ENCODE assay signal across 19 mouse cellular contexts in the genomic region with DNA sequence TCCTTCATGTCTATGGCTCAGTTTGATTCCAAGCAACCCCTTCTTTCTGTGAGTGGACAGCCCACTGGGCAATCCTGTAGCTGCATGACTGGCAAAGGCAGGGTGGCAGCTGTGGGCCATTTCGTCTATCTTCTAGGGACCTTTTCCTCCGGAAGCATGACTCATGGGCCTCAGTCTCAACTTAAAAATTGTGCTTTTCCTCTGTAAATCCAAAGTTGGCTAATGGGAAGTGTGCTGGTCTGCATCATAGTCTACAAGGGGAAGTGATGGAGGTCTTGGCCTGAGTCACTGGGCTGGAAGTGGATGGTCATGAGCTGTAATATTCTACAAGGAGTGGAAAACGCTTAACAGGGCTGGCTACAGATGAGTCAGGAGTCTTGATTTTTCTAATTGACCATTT. TPM values are rescaled to one million over a fixed set of nuclear protein-coding genes. Genes with fewer than 3 reads are reported as not detected.
A peak's percentile ranks its signal among the peaks of the same experiment; 100 is the strongest.
DNase-seq lines count a peak whose midpoint lies in the region; ATAC-seq lines count a peak whose summit lies in the region.
"Had no signal": no experiment of that assay in that cellular context is flagged by ENCODE, and none has a peak within 500 bp of the region (broad histone marks: within the 10 kb centered on the region; RNA-seq: fewer than 3 reads in every experiment).

No protein-coding gene starts in this region.

- H3K4me2 ChIP-seq in kidney, embryonic 15.5 days = no peak overlapping the region
- H3K4me2 ChIP-seq: hindbrain, embryonic 13.5 days; liver, embryonic 13.5 days; neural tube, embryonic 12.5 days had no signal

- no peaks in the 10 kb centered on the region for H3K9me3 ChIP-seq in kidney, embryonic 15.5 days (replicated peaks)
- H3K9me3 ChIP-seq: hindbrain, embryonic 13.5 days; liver, embryonic 13.5 days; neural tube, embryonic 12.5 days had no signal

- H3K27ac ChIP-seq in kidney, embryonic 15.5 days = no peak overlapping the region
- H3K27ac ChIP-seq: hindbrain, embryonic 13.5 days; liver, embryonic 13.5 days; neural tube, embryonic 12.5 days had no signal

- no peaks in the 10 kb centered on the region for H3K36me3 ChIP-seq in kidney, embryonic 15.5 days
- H3K36me3 ChIP-seq: hindbrain, embryonic 13.5 days; liver, embryonic 13.5 days; neural tube, embryonic 12.5 days had no signal

- ATAC-seq in kidney, embryonic 15.5 days (replicated peaks; ENCODE audit: low FRiP score) = no peak
- ATAC-seq: forebrain, embryonic 16.5 days; intestine, embryonic 16.5 days; midbrain, embryonic 16.5 days; Patski had no signal

- no peaks in the 10 kb centered on the region for H3K27me3 ChIP-seq in kidney, embryonic 15.5 days
- H3K27me3 ChIP-seq: hindbrain, embryonic 13.5 days; liver, embryonic 13.5 days; neural tube, embryonic 12.5 days; Patski had no signal

- no peak overlapping the region for H3K4me3 ChIP-seq in kidney, embryonic 15.5 days (replicated peaks)
- H3K4me3 ChIP-seq: hindbrain, embryonic 13.5 days; liver, embryonic 13.5 days; neural tube, embryonic 12.5 days had no signal

- no peak overlapping the region for H3K9ac ChIP-seq in kidney, embryonic 15.5 days
- H3K9ac ChIP-seq: hindbrain, embryonic 13.5 days; liver, embryonic 13.5 days; neural tube, embryonic 12.5 days had no signal

- DNase-seq in adrenal gland, adult 2 months = peak; percentile 29
- DNase-seq in adrenal gland, postnatal 25 days = no peak
- DNase-seq in kidney, postnatal 10 days = peak; percentile 32
- peak; percentile 71 for DNase-seq in heart, adult 8-10 months (ENCODE audit: low spot score)
- DNase-seq in kidney, postnatal 36 days = peak; percentile 28 to 58
- DNase-seq in right cerebral cortex, postnatal 36 days (ENCODE audit: low spot score in 2 of 2) = no peak
- DNase-seq in spleen, adult 18-20 months = no peak
- DNase-seq: cerebellum, adult 11 months; layer of hippocampus, adult 9-11 months; liver, embryonic 13.5 days; lung, postnatal 4 days; thymus, postnatal 4 days had no signal

- WGBS in kidney, embryonic 15.5 days = 81% methylated on average over 3 of the region's 3 CpGs

- peaks cover 21% of the 10 kb centered on the region; the same call in 1 of the 2 replicates for H3K4me1 ChIP-seq in kidney, embryonic 15.5 days
- H3K4me1 ChIP-seq: hindbrain, embryonic 13.5 days; liver, embryonic 13.5 days; neural tube, embryonic 12.5 days had no signal

RNA-seq across cellular contexts. Expression of gene Sash1, which starts 15.5 kb away (rescaled TPM):
- 10 to 100 TPM; 25.1 to 36.0 TPM for total RNA-seq in adrenal gland, adult 2 months (2021)
- 13.7 and 25.0 TPM in 2 replicates for polyA plus RNA-seq in adrenal gland, adult 2 months (2012; rRNA removed)
- total RNA-seq in adrenal gland, postnatal 25 days (2021) = 21.9 and 28.1 TPM in 2 replicates
- 5.1 and 5.7 TPM in 2 replicates for polyA plus RNA-seq in kidney, embryonic 15.5 days (2015; fragmentation: Nextera tagmentation; extraction: Ambion mirVana)
- 10 to 100 TPM; 22.3 to 26.1 (median 24.0) TPM for total RNA-seq in heart, adult 8-10 months (2022)

Comparison
In these comparisons a context has a peak if more than half of its experiments do, and no peak if none do; other contexts are left out.
1. DNase-seq: peak in adrenal gland, adult 2 months (single experiment), kidney, postnatal 10 days (single experiment), heart, adult 8-10 months (single experiment) and kidney, postnatal 36 days (2 of 2); none in adrenal gland, postnatal 25 days (single experiment), right cerebral cortex, postnatal 36 days (0 of 2) and spleen, adult 18-20 months (0 of 2).